Mouse (Mus musculus) midbrain, postnatal 0 days (tissue): ENCODE measurements around the gene Nrxn3. TPM values are rescaled to one million over a fixed set of nuclear protein-coding genes. Genes with fewer than 3 reads are reported as not detected.
A peak's percentile ranks its signal among the peaks of the same experiment; 100 is the strongest.

ENCODE experiments used
- ATAC-seq: fragments of 200-750 bp; cut with Nextera tagmentation; 2 replicates; pipeline ENCODE4 v1.8.0; 2017; ENCODE audit warnings: moderate number of reproducible peaks, mild to moderate bottlenecking, moderate TSS enrichment, moderate library complexity; ENCODE audit not compliant: low FRiP score
- DNase-seq: peaks from one replicate; pipeline ENCODE4 v3.0.0-alpha.2; 2015; ENCODE audit warnings: low spot score
- H3K27ac ChIP-seq: fragments of 300-500 bp; sonication (generic); 2 replicates; pipeline ENCODE4 v1.5.1; 2014; ENCODE audit warnings: low read depth, mild to moderate bottlenecking, low read length, mixed read lengths
- H3K27me3 ChIP-seq: fragments of 300-500 bp; sonication (generic); 2 replicates; pipeline ENCODE4 v1.6.1; 2014; ENCODE audit warnings: low read length, control low read depth, mixed read lengths; ENCODE audit not compliant: insufficient read depth
- H3K36me3 ChIP-seq: fragments of 300-500 bp; sonication (generic); 2 replicates; pipeline ENCODE4 v1.6.1; 2014; ENCODE audit warnings: low read length, control low read depth, mixed read lengths; ENCODE audit not compliant: insufficient read depth
- H3K4me1 ChIP-seq: fragments of 300-500 bp; sonication (generic); 2 replicates; pipeline ENCODE4 v1.6.1; 2014; ENCODE audit warnings: mild to moderate bottlenecking, control low read depth, antibody characterized with exemption, low read length, mixed read lengths; ENCODE audit not compliant: insufficient read depth
- H3K4me2 ChIP-seq: fragments of 300-500 bp; sonication (generic); 2 replicates; pipeline ENCODE4 v1.6.1; 2014; ENCODE audit warnings: low read depth, mild to moderate bottlenecking, low read length, mixed read lengths; ENCODE audit not compliant: poor library complexity, severe bottlenecking
- H3K4me3 ChIP-seq: fragments of 300-500 bp; sonication (generic); 2 replicates; pipeline ENCODE4 v1.5.1; 2014; ENCODE audit warnings: low read depth, mild to moderate bottlenecking, low read length, moderate library complexity
- H3K9ac ChIP-seq: fragments of 300-500 bp; sonication (generic); replicated peaks from 2 replicates; pipeline ENCODE4 v1.6.1; 2014; ENCODE audit warnings: mild to moderate bottlenecking, low read length, moderate library complexity, mixed read lengths; ENCODE audit not compliant: poor library complexity, severe bottlenecking
- H3K9me3 ChIP-seq: fragments of 300-500 bp; sonication (generic); 2 replicates; pipeline ENCODE4 v1.6.1; 2016; ENCODE audit warnings: low read length, control low read depth
- CTCF ChIP-seq: IDR thresholded peaks from 2 replicates; pipeline ENCODE4 v1.5.1; 2016; ENCODE audit warnings: antibody characterized with exemption, mild to moderate bottlenecking
- WGBS: fragments of 180-500 bp; shearing (Covaris S2); extraction: QIAGEN DNeasy Blood & Tissue Kit; methylation state at CpG from one replicate; pipeline ENCODE4 v1.1.7; 2014; 5-methylcytosine and 5-hydroxymethylcytosine counted together
- polyA plus RNA-seq: library from polyadenylated mRNA; unstranded; fragments of >200 nt; fragmentation: Nextera tagmentation; extraction: Ambion mirVana; gene quantifications from 2 replicates; pipeline ENCODE4 v1.2.1, GENCODE M21; 2015
- total RNA-seq: library from RNA; depleted of rRNA; stranded (reverse); fragments of >200 nt; gene quantifications from 2 replicates; pipeline ENCODE4 v1.2.3, GENCODE M21; 2014

Nrxn3 gene
- total and polyA plus RNA-seq, 2 experiments from 2014 or later, result 80.8 to 88.2 TPM

GRCm38 (mm10) chr12:90142011-90142410, 1419.3 kb downstream of the Nrxn3 start:
- DNase-seq, result peak; percentile 81
- no peak overlapping the region for H3K4me2 ChIP-seq
- H3K27me3 ChIP-seq, result no peaks in the 10 kb centered on the region
- H3K4me3 ChIP-seq, result no peak overlapping the region
- ATAC-seq, result 0 out of 2 replicates have a peak, but pooled peaks have one; percentile 16
- no peaks in the 10 kb centered on the region for H3K36me3 ChIP-seq
- WGBS, result 62% methylated on average over 2 of the region's 2 CpGs
- H3K27ac ChIP-seq, result no peak overlapping the region
- H3K9me3 ChIP-seq, result no peaks in the 10 kb centered on the region
- no peak overlapping the region for H3K9ac ChIP-seq
- TF ChIP-seq CTCF, result no peak
- H3K4me1 ChIP-seq, result no peaks in the 10 kb centered on the region

GRCm38 (mm10) chr12:90144247-90144646, 1421.6 kb downstream of the Nrxn3 start:
- no peak for DNase-seq
- H3K27me3 ChIP-seq, result no peaks in the 10 kb centered on the region
- no peak overlapping the region for H3K27ac ChIP-seq
- H3K9me3 ChIP-seq, result no peaks in the 10 kb centered on the region
- H3K4me1 ChIP-seq, result no peaks in the 10 kb centered on the region
- H3K9ac ChIP-seq, result no peak overlapping the region
- 61% methylated on average over 3 of the region's 3 CpGs for WGBS
- no peak overlapping the region for H3K4me3 ChIP-seq
- TF ChIP-seq CTCF, result no peak
- no peak for ATAC-seq
- no peaks in the 10 kb centered on the region for H3K36me3 ChIP-seq
- H3K4me2 ChIP-seq, result no peak overlapping the region

- no peak overlapping the region for H3K4me2 ChIP-seq
- no peak overlapping the region for H3K9ac ChIP-seq
- H3K27ac ChIP-seq, result no peak overlapping the region
- H3K36me3 ChIP-seq, result no peaks in the 10 kb centered on the region
- H3K4me3 ChIP-seq, result no peak overlapping the region
- H3K9me3 ChIP-seq, result no peaks in the 10 kb centered on the region
- no peak for TF ChIP-seq CTCF
- ATAC-seq (no peak), DNase-seq (no peak)
- no peaks in the 10 kb centered on the region for H3K4me1 ChIP-seq
- H3K27me3 ChIP-seq, result no peaks in the 10 kb centered on the region
- 89% methylated on average over 4 of the region's 4 CpGs for WGBS
These were observed 1435.6 kb downstream of the Nrxn3 start for GRCm38 (mm10) chr12:90158131-90158772.

- H3K4me1 ChIP-seq, result no peaks in the 10 kb centered on the region
- no peak overlapping the region for H3K4me2 ChIP-seq
- no peaks in the 10 kb centered on the region for H3K36me3 ChIP-seq
- no peak overlapping the region for H3K4me3 ChIP-seq
- H3K9me3 ChIP-seq, result no peaks in the 10 kb centered on the region
- TF ChIP-seq CTCF, result no peak
- ATAC-seq, result no peak
- H3K9ac ChIP-seq, result no peak overlapping the region
- H3K27me3 ChIP-seq, result no peaks in the 10 kb centered on the region
- WGBS, result 95% methylated on average over 3 of the region's 3 CpGs
- DNase-seq, result no peak
- H3K27ac ChIP-seq, result no peak overlapping the region
These were observed 1437.2 kb downstream of the Nrxn3 start for GRCm38 (mm10) chr12:90159911-90160310.

GRCm38 (mm10) chr12:90166118-90166517, 1443.4 kb downstream of the Nrxn3 start:
- H3K27ac ChIP-seq, result no peak overlapping the region
- H3K9me3 ChIP-seq, result no peaks in the 10 kb centered on the region
- H3K27me3 ChIP-seq, result no peaks in the 10 kb centered on the region
- H3K4me1 ChIP-seq, result no peaks in the 10 kb centered on the region
- no peak overlapping the region for H3K4me2 ChIP-seq
- 91% methylated on average over 2 of the region's 2 CpGs for WGBS
- no peak overlapping the region for H3K9ac ChIP-seq
- ATAC-seq, result no peak
- DNase-seq, result no peak
- no peak for TF ChIP-seq CTCF
- no peak overlapping the region for H3K4me3 ChIP-seq
- no peaks in the 10 kb centered on the region for H3K36me3 ChIP-seq

- no peak overlapping the region for H3K4me2 ChIP-seq
These were observed 1458.9 kb downstream of the Nrxn3 start for GRCm38 (mm10) chr12:90181566-90181965.

More at GRCm38 (mm10) chr12:90181566-90181965, 1458.9 kb downstream of the Nrxn3 start:
- Histone ChIP-seq H3K4me1 (no peaks in the 10 kb centered on the region), H3K9me3 (no peaks in the 10 kb centered on the region), H3K27me3 (no peaks in the 10 kb centered on the region), H3K9ac (no peak overlapping the region), H3K36me3 (no peaks in the 10 kb centered on the region), H3K4me3 (no peak overlapping the region), H3K27ac (no peak overlapping the region)
- ATAC-seq, result no peak
- TF ChIP-seq CTCF, result no peak
- 86% methylated on average over 3 of the region's 3 CpGs for WGBS
- no peak for DNase-seq
